Mouse (Mus musculus) testis, adult 2 months (tissue): ENCODE results near the gene Psmd11.

ENCODE experiments used
- CTCF ChIP-seq: fragments of 200-500 bp; IDR thresholded peaks from 2 replicates; pipeline ENCODE4 v1.5.1; 2012; ENCODE audit warnings: low read depth, mild to moderate bottlenecking, inconsistent platforms, low read length, moderate library complexity; ENCODE audit not compliant: control insufficient read depth, insufficient read depth, insufficient replicate concordance
- POLR2A ChIP-seq: fragments of 200-500 bp; IDR thresholded peaks from 2 replicates; pipeline ENCODE4 v1.6.1; 2012; ENCODE audit warnings: low read depth, mild to moderate bottlenecking, inconsistent platforms, low read length, moderate library complexity; ENCODE audit not compliant: control insufficient read depth

GRCm38 (mm10) chr11:80505581-80505980, 77.2 kb downstream of the Psmd11 start:
- TF ChIP-seq CTCF, result no peak
- TF ChIP-seq POLR2A, result no peak
